Mouse (Mus musculus) testis, postnatal 10 days (tissue): ENCODE data around the gene Lifr.

Experiments used
- DNase-seq: peaks from one replicate; pipeline ENCODE4 v3.0.0; 2021; ENCODE audit warnings: low spot score

Lifr gene

DNA sequence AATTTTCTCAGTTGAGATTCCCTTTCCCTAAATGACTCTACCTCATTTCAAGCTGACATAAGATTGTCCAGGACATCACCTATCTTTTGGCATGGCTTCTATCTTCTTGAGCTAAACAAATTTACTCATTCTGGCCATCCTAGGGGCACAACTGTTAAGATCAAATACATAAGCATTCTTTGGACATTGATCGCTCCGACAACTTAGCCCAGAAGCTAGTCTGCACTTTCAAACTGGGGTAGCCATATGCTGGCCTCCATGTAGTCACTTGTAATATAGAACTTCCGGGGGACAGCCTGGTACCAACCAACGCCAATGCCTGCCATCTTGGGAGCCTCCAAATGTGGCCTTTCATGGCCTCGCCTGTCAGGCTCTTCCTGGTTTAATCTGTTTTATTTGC lies 112.6 kb downstream of the Lifr start:
- no peak for DNase-seq

- DNase-seq, result peak; percentile 71
These were observed 113.4 kb downstream of the Lifr start for GRCm38 (mm10) chr15:7203606-7204330.

GRCm38 (mm10) chr15:7204917-7205316 lies 114.5 kb downstream of the Lifr start:
- DNase-seq, result no peak

DNA sequence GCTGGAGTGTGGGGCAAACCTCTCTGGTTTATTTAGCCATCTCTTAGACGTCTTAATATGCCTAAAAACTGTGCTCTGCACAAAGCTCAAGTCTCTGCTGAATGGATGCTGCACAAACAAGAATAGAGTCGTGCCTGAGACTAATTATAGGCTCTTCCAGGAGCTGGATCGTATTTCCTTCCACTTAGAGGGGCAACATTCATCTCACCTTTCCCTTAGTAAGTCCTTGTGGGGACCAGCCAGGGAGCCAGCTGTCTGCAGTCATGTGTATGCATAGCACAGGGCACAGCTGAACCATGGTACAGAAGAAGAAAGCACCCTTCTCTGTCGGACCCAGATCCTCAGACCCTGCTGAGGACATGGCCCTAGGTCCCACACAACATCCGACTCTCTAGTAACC lies 115.7 kb downstream of the Lifr start:
- no peak for DNase-seq

DNA sequence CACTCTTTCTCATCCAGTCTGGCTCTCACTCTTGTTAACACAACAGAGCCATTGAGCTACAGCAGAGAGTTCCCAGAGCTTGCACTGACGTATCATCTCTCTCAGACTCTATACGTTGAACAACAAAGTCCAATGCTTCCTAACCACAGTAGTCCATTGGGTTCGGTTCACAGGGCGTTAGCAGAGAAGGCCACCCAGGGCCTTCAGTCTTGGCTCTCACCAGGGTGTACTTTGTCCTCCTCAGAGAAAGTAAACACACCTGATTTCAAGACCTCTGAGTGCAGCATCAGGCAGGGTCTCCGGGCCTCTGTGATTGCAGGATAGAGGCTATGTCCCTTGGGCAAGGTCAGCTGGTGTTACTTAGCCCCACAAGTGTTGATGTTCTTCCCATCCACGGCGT lies 116.9 kb downstream of the Lifr start:
- no peak for DNase-seq

GRCm38 (mm10) chr15:7208180-7208579 lies 117.8 kb downstream of the Lifr start:
- no peak for DNase-seq

- DNase-seq, result peak; percentile 77
These were observed 123.3 kb downstream of the Lifr start for GRCm38 (mm10) chr15:7213683-7214082.

GRCm38 (mm10) chr15:7215845-7216244 lies 125.4 kb downstream of the Lifr start:
- DNase-seq, result no peak

- DNase-seq, result no peak
These were observed 126.3 kb downstream of the Lifr start for GRCm38 (mm10) chr15:7216581-7217272.

DNA sequence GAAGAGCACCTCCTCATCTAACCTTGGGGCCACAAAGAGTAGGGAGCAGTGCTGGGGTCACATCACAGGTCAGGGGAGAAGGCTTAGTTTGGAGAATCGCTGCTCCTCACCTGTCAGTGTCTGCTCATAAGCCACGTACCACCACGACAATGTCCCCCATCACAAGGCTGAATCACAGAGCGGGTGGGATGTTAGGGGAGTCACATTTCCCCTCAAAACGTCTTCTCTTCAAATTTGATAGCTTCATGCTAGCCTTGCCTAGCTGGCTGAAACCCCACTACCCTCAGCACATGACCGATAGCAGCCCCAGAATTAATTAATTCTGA lies 126.8 kb downstream of the Lifr start:
- DNase-seq, result no peak

DNA sequence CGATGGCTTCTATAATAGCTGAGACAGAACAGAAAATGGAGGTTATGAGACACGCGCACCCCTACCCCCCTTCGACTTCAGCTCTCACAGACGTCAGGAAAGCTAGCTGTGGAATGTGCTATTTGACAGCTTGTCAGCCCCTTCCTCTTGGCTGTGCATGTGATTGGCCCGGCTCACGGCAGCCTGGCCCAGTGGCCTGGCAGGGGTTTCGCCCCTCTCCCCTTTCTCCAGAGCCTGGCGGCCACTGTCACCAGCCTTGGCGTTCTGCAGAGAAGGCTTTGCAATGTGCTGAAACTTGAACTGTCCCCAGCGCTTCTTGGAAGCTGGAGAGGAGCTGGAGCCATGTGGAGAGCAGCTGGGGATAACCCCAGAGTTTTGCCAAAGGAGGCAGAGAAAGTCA lies 132.4 kb downstream of the Lifr start:
- DNase-seq, result no peak

GRCm38 (mm10) chr15:7224151-7224775 lies 133.8 kb downstream of the Lifr start:
- DNase-seq, result no peak

GRCm38 (mm10) chr15:7226225-7226624 lies 135.8 kb downstream of the Lifr start:
- peak; percentile 83 for DNase-seq

GRCm38 (mm10) chr15:7233393-7234090 lies 143.1 kb downstream of the Lifr start:
- DNase-seq, result no peak

DNA sequence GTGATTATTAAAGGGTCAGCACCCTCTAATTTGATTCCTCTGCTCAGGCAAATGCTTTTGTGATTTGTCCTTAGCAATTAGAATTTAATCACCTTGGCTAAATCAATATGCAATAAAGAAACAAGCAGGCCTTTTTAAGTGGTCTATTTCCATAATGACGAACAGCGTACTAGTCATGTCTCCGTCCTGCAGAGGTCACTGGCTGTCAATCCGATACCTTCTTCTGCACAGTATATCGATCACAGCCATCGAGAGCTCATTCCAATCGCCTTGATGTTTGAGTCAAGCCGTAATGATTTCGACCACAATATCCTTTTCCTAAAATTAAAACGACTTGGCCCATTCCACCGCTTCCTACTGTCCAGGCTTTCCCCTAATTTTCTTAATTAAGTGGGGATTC lies 149.5 kb downstream of the Lifr start:
- no peak for DNase-seq

- DNase-seq, result no peak
These were observed 150.5 kb downstream of the Lifr start for GRCm38 (mm10) chr15:7240950-7241349.

DNA sequence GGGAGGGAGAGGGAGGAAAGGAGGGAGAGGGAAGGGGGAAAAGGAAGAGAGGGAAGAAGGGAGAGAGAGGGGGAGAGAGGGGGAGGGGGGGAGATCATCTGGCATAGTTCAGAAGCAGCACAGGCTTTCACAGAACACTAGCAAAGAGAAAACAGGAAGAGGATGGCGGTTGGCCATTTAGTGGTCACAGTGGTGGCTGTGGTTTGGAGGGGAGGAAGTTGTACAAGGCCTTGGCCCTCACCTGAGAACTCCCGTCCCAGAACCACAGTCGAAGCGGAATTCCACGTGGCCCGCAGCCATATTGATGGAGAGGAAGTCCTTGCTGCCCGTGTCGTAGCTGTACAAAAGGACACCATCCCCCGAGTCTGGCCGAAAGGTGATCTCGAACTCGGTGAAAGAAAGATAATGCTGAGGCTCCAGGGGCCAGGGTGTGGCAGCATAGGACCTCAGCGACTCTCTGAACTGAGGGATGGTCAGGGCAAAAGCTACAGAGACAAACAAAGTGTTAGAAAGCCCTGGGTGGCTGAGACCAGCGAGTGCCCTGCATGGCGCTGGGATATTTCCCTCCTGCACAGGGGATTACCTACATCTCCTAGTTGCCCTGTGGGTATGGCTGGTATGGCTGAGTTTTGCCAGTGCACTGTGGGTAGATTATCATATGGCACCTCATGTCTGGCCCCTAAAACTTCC lies 151.9 kb downstream of the Lifr start:
- DNase-seq, result no peak
